Mouse (Mus musculus) erythroblast, embryonic 14.5 days (primary cell): ENCODE measurements around the gene Ilkap.

ENCODE experiments used
- GATA1 ChIP-seq: IDR thresholded peaks from 2 replicates; pipeline ENCODE4 v1.6.1; 2012; ENCODE audit warnings: low read length, inconsistent platforms, mixed read lengths
- TAL1 ChIP-seq: IDR thresholded peaks from 3 replicates; pipeline ENCODE4 v1.6.1; 2012; ENCODE audit warnings: low read length, inconsistent platforms, mixed read lengths

DNA sequence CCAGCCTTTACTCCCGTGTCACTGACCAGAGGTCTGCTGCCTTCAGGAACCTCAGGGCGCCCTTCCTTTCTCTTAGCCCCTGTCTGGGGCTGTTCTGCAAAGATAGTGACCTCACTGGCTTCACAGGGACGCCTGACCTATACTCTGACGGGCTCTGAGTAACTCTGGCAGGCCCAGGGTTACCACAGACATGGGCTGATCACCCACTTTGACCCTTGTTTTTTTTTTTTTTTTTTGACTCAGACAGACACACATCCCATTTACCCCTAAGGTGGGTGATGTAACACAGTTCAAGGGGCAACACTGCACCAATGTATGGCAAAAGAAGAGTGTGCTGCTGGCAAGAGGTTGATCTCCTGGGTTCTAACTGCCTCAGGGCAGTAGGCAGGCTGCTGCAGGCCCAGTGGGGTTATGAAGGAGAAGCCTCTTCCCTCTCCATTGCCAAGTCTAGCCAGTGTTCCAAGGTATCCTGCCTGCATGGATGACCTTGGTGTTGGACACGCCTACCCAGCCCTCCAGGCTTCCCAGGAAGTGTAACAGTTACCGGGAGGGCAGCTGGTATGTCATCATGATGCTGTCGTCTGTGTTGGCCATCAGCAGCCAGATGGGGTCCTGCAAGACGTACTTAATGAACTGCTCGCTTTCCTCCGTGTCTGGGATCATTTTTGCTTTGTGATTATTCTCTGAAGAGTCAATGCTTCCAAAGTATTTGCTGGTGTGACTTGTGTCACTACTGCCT is 21.4 kb upstream of the Ilkap start:
- TF ChIP-seq TAL1 (no peak), GATA1 (no peak)
